Mouse (Mus musculus): ENCODE data around the gene Il12a.
"Not testable (repeated sequence)": the region's sequence is repeated elsewhere in the genome, so short reads cannot be mapped to it uniquely, and the experiment has no call there.

Gene Il12a

GRCm38 (mm10) chr3:68743472-68743732, 53.0 kb downstream of the Il12a start:
- no peak for DNase-seq

GRCm38 (mm10) chr3:68744162-68744561, 53.7 kb downstream of the Il12a start:
- peak; percentile 51 for DNase-seq

GRCm38 (mm10) chr3:68745033-68745432, 54.6 kb downstream of the Il12a start:
- DNase-seq: no peak

GRCm38 (mm10) chr3:68746282-68746681, 55.8 kb downstream of the Il12a start:
- DNase-seq: not testable (repeated sequence)
